Mouse (Mus musculus) G1E (cell line): ENCODE data around the gene B430306N03Rik.

Source experiments
- CTCF ChIP-seq: IDR thresholded peaks from 2 replicates; pipeline ENCODE4 v1.5.1; 2012; ENCODE audit warnings: low read depth, low read length, inconsistent platforms, mixed read lengths
- GATA1 ChIP-seq: IDR thresholded peaks from 2 replicates; pipeline ENCODE4 v1.6.1; 2012; ENCODE audit warnings: borderline replicate concordance, low read length, inconsistent platforms, mixed read lengths
- TAL1 ChIP-seq: conservative IDR thresholded peaks from 2 replicates; pipeline ENCODE4 v1.6.1; 2012; ENCODE audit warnings: low read depth, low read length, inconsistent platforms, mixed read lengths

GRCm38 (mm10) chr17:48326656-48327055, 10.7 kb downstream of the B430306N03Rik start:
- TF ChIP-seq CTCF = no peak
- no peak for TF ChIP-seq TAL1
- no peak for TF ChIP-seq GATA1
